Mouse (Mus musculus) limb, embryonic 10.5 days (tissue): ENCODE results near the gene Nol3. TPM values are rescaled to one million over a fixed set of nuclear protein-coding genes. Genes with fewer than 3 reads are reported as not detected.

Experiments
- DNase-seq: peaks from one replicate; pipeline ENCODE4 v3.0.0-alpha.2; 2017; ENCODE audit warnings: low spot score
- H3K27ac ChIP-seq: fragments of 300-500 bp; sonication (generic); 2 replicates; pipeline ENCODE4 v1.5.1; 2016; ENCODE audit warnings: mild to moderate bottlenecking
- H3K27me3 ChIP-seq: fragments of 300-500 bp; sonication (generic); 2 replicates; pipeline ENCODE4 v1.6.1; 2016; ENCODE audit warnings: low read depth, mild to moderate bottlenecking; ENCODE audit not compliant: poor library complexity, severe bottlenecking
- H3K36me3 ChIP-seq: fragments of 300-500 bp; sonication (generic); 2 replicates; pipeline ENCODE4 v1.6.1; 2016; ENCODE audit warnings: mild to moderate bottlenecking, moderate library complexity
- H3K4me1 ChIP-seq: fragments of 300-500 bp; sonication (generic); 2 replicates; pipeline ENCODE4 v1.6.1; 2016
- H3K4me3 ChIP-seq: fragments of 300-500 bp; sonication (generic); 2 replicates; pipeline ENCODE4 v1.5.1; 2016; ENCODE audit warnings: mild to moderate bottlenecking, moderate library complexity
- H3K9me3 ChIP-seq: fragments of 300-500 bp; sonication (generic); replicated peaks from 2 replicates; pipeline ENCODE4 v1.6.1; 2016; ENCODE audit warnings: mild to moderate bottlenecking
- WGBS: fragments of 180-500 bp; shearing (Covaris S2); methylation state at CpG from one replicate; pipeline ENCODE4 v1.1.7; 2016; 5-methylcytosine and 5-hydroxymethylcytosine counted together
- polyA plus RNA-seq: library from polyadenylated mRNA; unstranded; fragments of >200 nt; fragmentation: Nextera tagmentation; extraction: Ambion mirVana; gene quantifications from 2 replicates; pipeline ENCODE4 v1.2.1, GENCODE M21; 2016

Gene Nol3
- polyA plus RNA-seq, 1 experiment from 2014 or later, result 0.40 TPM

DNA sequence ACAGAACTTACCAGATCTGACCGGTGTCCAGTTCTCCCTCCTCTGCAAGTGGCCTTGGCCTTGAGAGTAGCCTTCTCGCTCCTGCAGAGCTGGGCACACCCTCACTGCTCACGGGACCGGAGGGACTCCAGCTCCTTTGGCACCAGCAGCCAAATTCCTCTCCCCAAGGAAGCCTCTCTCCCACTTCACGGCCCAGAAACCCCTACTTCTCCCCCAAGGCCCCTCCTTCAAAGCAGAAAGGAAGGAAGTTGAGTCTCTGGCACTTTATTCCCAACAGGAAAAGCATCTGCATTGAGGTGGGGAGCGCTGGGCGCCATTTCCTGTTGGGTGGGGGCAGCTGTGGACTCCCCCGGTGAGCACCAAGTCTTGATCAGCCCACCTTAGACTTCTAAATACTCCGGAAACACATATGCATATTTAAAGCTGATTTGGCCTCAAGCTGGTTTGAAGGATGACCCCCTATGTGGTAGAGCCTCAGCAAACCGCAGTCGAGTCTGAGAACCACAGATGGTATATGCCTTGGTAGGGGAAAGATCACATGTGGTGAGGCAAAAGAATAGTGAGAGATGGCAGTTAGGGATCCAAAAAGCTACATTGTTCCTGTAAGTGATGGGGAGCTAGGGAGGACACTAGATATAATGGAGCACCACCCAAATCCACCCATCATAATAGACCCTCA, 20.1 kb downstream of the Nol3 start, which contains the start of gene Exoc3l:
Exoc3l (minus strand) TSS at position 207 of the 679 bp plus-strand sequence.
- Histone ChIP-seq H3K9me3 (no peaks in the 10 kb centered on the region), H3K27ac (peak within 1 kb of the TSS; percentile 91; the same call in 1 of the 2 replicates), H3K4me3 (peak within 1 kb of the TSS; percentile 95), H3K4me1 (peaks cover 34% of the 10 kb centered on the region), H3K27me3 (peaks cover 21% of the 10 kb centered on the region), H3K36me3 (peaks cover 25% of the 10 kb centered on the region)
- 65% methylated on average over 11 of the region's 11 CpGs for WGBS
- no peak for DNase-seq

DNA sequence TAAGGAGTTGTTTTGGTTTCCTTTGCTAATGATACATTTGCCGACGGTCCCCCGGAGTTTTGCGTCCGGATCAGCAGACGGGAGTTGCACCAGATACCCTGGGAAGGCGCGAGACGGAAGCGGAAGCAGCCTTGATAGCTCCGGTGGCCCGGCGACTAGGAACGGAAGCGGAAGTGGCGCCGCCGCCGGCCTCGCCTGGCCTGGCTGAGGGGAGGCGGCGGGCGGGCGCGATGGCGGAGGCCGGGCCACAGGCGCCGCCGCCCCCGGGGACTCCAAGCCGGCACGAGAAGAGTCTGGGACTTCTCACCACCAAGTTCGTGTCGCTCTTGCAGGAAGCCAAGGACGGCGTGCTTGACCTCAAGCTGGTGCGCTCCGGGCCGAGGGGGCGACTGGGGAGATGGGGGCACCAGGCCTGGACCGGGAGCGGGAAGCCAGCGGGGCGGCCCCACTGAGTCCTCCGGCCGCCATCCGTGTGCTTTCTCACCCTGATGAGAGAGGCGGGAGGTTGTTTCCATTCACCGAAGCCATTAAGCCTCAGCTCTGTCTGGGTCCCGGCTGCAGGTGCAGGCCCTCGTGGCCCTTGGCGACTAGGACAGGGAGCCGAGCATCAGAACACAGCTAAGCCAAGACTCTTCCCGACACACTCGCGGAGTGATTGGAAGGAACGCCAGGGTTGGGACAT, 21.7 kb downstream of the Nol3 start, which contains the start of gene E2f4:
E2f4 (plus strand) TSS at position 153 of the 682 bp plus-strand sequence.
- Histone ChIP-seq H3K27ac (peak within 1 kb of the TSS; percentile 91), H3K9me3 (no peaks in the 10 kb centered on the region), H3K4me1 (peaks cover 34% of the 10 kb centered on the region), H3K4me3 (peak within 1 kb of the TSS; percentile 95), H3K36me3 (peaks cover 42% of the 10 kb centered on the region), H3K27me3 (peaks cover 18% of the 10 kb centered on the region)
- DNase-seq, result peak; percentile 99
- WGBS, result under 1% methylated on average over 58 of the region's 58 CpGs

DNA sequence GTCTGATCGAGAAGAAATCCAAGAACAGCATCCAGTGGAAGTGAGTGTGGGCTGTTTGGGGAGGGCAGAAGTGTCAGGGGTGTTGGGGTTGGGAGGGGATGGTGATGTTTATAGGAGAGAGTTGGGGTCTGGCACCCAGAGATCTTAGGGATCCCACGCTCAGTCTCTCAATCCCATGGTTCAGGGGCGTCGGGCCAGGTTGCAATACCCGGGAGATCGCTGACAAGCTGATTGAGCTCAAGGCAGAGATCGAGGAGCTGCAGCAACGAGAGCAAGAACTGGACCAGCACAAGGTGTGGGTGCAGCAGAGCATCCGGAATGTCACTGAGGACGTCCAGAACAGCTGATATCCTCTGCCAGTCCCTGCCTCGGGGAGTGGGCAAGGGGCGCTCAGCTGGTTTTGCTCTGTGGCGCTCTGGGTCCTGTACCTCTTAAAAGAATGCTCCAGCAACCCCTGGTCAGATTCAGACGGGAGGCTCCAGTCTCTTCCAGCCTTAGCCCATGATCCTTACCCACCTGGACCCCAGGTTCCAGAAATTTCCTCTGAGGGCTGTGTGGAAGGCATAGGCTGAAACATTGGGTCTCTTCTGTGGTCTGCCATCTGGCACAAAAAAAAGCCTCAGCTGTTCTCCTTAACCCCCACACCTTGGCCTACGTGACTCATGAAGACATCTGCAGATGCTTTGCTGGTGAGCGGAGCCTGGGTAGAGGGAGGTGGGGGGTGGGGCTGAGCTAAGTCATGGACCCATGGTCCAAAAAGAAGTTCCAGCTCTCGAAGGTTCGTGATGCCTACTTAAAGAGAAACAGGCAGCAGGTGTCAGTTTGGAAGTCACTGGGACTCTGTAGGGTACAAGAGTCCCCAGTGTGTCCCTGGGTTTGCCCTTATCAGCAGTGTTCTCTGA, 22.7 kb downstream of the Nol3 start:
- H3K36me3 ChIP-seq, result peaks cover 51% of the 10 kb centered on the region
- H3K9me3 ChIP-seq, result no peaks in the 10 kb centered on the region
- H3K27me3 ChIP-seq, result peaks cover 8% of the 10 kb centered on the region; the same call in 1 of the 2 replicates

DNA sequence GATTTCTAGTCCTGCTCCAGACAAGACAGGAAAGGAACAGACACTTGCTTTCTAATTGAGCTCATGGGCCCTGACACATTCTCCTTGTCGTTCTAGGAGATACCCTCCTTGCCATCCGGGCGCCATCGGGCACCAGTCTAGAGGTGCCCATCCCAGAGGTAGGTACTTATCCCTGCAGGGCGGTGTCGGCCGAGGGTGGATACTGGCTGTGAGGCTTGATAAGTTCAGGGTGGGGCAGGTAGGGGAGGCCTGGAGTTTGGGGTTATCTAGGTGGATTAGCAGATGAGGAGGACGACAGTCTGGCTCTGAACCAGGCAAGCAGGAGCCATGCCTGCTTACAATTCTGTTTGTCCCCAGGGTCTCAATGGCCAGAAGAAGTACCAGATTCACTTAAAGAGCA, 24.0 kb downstream of the Nol3 start:
- Histone ChIP-seq H3K36me3 (peaks cover 65% of the 10 kb centered on the region), H3K4me1 (peaks cover 36% of the 10 kb centered on the region), H3K9me3 (no peaks in the 10 kb centered on the region), H3K27me3 (peaks cover 5% of the 10 kb centered on the region; the same call in 1 of the 2 replicates), H3K4me3 (no peak overlapping the region), H3K27ac (no peak overlapping the region)
- DNase-seq, result no peak
- 97% methylated on average over 8 of the region's 8 CpGs for WGBS

More for the DNA sequence above, 22.7 kb downstream of the Nol3 start:
- H3K4me1 ChIP-seq, result peaks cover 29% of the 10 kb centered on the region
- H3K27ac ChIP-seq, result peak overlapping the region; percentile 91
- H3K4me3 ChIP-seq, result peak overlapping the region; percentile 95
- WGBS, result 65% methylated on average over 18 of the region's 18 CpGs
- no peak for DNase-seq

DNA sequence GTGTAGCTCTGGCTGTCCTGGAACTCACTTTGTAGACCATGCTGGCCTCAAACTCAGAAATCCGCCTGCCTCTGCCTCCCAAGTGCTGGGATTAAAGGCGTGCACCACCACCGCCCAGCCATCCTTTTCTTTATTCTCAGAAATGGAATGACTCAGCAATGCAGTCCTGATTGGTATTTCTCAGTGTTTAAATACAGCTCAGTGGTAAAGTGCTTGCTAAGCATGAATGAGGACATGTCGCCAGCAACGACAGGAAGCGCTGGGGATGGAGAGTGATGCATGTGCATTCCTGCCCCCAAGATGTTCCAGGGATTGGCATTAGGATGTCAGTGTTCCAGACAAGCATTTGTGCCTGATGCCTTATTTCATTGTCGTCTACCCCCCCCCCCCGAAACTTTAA, 27.5 kb downstream of the Nol3 start:
- Histone ChIP-seq H3K27me3 (no peaks in the 10 kb centered on the region), H3K4me1 (peaks cover 30% of the 10 kb centered on the region), H3K9me3 (no peaks in the 10 kb centered on the region), H3K4me3 (no peak overlapping the region), H3K36me3 (peaks cover 86% of the 10 kb centered on the region), H3K27ac (no peak overlapping the region)
- no peak for DNase-seq
- WGBS, result 92% methylated on average over 8 of the region's 8 CpGs

DNA sequence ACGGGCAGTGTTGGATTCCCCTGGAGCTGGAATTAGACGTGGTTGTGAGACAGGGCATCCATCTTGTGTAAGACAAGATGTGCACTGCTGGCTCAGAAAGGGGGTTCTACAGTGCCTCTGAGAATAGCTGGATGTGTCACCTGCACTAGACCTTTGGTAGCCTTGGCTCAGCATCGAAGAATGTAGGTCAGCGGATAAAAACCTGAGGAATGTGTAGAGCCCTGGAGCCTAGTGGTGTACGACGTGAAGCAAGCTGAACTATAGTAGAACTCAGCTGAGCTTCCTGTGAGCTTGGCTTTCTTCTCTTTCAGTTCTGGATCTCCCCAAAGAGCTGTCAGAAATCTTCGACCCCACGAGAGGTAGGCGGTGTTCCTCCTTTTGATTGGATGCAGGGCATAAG, 27.9 kb downstream of the Nol3 start:
- Histone ChIP-seq H3K27ac (no peak overlapping the region), H3K36me3 (peaks cover 86% of the 10 kb centered on the region), H3K4me1 (peaks cover 25% of the 10 kb centered on the region), H3K27me3 (no peaks in the 10 kb centered on the region), H3K4me3 (no peak overlapping the region), H3K9me3 (no peaks in the 10 kb centered on the region)
- DNase-seq, result no peak
- WGBS, result 87% methylated on average over 9 of the region's 9 CpGs

DNA sequence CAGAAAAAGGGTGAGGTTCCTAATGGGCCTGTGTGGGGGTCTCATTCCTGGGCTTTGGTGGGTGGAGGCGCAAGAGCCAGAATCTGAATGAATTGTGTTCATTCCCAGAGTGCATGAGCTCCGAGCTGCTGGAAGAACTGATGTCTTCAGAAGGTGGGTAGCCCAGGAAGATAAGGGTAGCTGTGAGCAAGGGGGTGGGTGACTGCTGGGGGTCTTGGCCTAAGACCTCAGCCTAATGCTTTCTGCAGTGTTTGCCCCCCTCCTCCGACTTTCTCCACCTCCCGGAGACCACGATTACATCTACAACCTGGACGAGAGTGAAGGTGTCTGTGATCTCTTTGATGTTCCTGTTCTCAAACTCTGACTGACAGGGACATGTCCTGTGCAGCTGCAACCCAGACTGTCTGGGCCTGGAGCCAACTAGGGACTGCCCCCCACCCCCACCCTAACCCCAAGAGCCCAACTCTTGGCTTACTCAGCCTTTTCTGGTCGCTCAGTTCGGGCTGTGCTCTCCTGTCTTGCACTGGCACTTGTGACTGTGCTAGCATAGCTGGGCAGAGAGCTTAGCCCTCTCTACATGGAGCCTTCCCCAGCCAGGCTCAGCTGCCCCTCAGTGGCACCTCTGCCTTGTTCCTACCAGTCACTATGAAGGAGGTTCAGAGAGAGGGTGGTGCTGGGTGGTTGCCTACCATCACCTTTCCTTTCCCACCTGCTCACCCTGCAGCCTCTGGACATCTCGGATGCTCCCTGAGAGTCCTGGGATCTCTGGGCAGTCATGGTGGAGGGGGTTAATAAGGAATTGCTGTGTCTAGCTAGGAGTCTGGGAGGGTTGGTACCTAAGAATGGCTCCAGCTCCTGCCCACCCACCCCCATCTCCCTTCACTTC, 28.6 kb downstream of the Nol3 start:
- no peak overlapping the region for H3K27ac ChIP-seq
- no peak for DNase-seq

DNA sequence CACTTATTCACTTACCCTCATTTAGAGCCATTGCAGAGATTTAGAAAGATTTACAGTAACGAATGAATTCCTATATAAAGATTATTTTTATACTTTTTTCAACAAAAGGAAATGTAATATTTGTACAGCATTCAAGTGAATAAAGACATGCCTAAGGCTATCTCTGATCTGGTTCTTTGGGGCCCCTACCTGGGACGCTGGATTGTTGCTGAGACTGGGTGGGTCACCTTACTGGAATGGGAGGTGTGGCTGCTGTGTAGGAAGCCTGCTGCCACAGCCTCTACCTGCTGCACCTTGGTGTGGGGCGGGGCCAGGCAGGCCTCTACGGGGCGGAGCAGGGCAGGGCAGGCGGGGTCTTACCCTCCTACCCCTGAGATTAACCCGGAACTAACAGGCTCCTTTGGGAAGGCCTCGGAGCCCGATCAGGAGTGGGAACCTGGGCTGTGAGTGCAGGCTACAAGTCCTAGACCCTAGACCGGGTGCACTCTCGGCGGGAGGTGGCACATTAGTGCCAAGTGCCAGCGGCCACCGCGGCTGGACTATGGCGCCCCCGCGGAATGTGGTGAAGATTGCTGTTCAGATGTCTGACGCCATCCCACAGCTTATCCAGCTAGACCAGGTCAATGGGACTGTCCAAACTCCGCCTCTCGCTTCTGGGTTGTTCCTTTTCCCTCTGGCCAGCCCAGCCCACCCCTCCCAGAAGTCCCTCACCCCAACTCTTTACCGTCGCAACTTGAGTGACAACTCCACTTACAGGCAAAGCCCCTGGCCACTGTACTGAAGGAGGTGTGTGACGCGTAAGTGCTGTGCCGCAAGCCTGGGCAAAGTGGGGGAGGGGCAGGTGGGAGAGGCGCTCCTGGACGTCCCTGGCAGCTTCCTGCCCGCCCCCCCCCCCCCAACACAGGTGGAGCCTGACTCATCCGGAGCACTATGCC, 29.5 kb downstream of the Nol3 start, which contains the start of gene Elmo3:
Elmo3 (plus strand) TSS at position 391 of the 935 bp plus-strand sequence.
- peaks cover 86% of the 10 kb centered on the region for H3K36me3 ChIP-seq
- peak; percentile 70 for DNase-seq
- peak within 1 kb of the TSS; percentile 75 for H3K27ac ChIP-seq
- H3K4me1 ChIP-seq, result peaks cover 23% of the 10 kb centered on the region
- peak within 1 kb of the TSS; percentile 47 for H3K4me3 ChIP-seq
- no peaks in the 10 kb centered on the region for H3K9me3 ChIP-seq
- WGBS, result 5% methylated on average over 30 of the region's 30 CpGs
- H3K27me3 ChIP-seq, result no peaks in the 10 kb centered on the region

More for the DNA sequence above, 28.6 kb downstream of the Nol3 start:
- Histone ChIP-seq H3K36me3 (peaks cover 87% of the 10 kb centered on the region), H3K9me3 (no peaks in the 10 kb centered on the region), H3K4me3 (no peak overlapping the region), H3K4me1 (peaks cover 23% of the 10 kb centered on the region), H3K27me3 (no peaks in the 10 kb centered on the region)
- WGBS, result 86% methylated on average over 9 of the region's 9 CpGs

DNA sequence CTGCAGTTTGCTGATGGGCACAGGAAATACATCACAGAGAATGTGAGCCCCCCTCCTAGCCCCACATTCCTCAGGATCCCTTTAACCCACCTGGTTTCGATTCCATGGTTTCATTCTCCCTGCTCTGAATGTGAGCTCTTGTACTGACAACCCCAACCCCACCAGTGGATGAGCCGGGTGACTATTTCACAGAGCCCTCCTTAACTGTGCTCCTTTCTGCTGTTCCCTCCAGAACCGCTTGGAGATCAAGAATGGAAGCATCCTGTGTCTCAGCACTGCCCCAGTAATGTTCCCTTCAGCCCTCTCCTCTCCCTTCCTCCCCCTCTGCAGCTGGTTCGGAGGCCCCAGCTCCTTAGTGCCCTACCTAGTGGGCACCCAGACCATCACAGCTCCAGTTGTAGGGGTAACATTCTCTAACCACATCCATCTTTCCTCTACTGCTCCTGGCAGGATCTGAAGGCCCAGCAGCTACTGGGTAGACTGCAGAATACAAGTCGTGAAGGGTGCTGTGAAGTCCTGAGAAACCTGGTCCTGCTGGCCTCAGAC, 30.3 kb downstream of the Nol3 start:
- Histone ChIP-seq H3K27ac (peak overlapping the region; percentile 75), H3K36me3 (peaks cover 85% of the 10 kb centered on the region), H3K4me1 (peaks cover 23% of the 10 kb centered on the region), H3K27me3 (no peaks in the 10 kb centered on the region), H3K4me3 (peak overlapping the region; percentile 47), H3K9me3 (no peaks in the 10 kb centered on the region)
- WGBS, result 48% methylated on average over 5 of the region's 5 CpGs
- no peak for DNase-seq

DNA sequence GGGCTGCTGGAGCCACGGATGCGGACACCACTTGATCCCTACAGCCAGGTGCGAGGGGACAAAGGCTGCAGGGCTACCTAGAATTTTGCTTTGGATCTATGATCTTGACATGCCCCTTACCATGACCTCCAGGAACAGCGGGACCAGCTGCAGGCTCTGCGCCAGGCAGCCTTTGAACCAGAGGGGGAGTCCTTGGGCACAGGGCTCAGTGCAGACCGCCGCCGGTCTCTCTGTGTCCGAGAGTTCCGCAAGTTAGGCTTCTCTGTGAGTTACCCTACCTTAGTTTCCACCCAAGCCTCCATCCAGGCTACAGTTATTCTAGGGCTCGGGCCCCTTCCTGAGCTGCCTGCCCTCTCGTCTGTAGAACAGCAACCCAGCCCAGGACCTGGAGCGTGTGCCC, 31.7 kb downstream of the Nol3 start:
- Histone ChIP-seq H3K27ac (no peak overlapping the region), H3K4me1 (peaks cover 23% of the 10 kb centered on the region), H3K27me3 (no peaks in the 10 kb centered on the region), H3K36me3 (peaks cover 85% of the 10 kb centered on the region), H3K4me3 (no peak overlapping the region), H3K9me3 (no peaks in the 10 kb centered on the region)
- 96% methylated on average over 13 of the region's 13 CpGs for WGBS
- DNase-seq, result no peak

DNA sequence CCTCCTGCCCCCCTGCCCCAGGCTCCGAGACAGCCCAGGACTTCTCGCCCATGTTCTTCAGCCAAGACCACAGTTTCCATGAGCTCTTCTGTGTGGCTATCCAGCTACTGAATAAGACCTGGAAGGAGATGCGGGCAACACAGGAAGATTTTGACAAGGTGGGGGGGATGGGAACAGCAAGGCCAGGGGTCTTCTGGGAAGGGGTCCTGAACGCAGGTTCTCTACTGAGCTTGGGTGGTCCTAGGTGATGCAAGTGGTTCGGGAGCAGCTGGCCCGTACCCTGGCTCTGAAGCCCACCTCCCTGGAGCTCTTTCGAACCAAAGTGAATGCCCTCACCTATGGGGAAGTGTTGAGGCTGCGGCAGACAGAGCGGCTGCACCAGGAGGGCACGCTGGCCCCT, 32.5 kb downstream of the Nol3 start:
- no peaks in the 10 kb centered on the region for H3K9me3 ChIP-seq
- no peak overlapping the region for H3K4me3 ChIP-seq
- H3K27ac ChIP-seq, result no peak overlapping the region
- whole genome bisulfite sequencing, result 94% methylated on average over 10 of the region's 10 CpGs
- no peaks in the 10 kb centered on the region for H3K27me3 ChIP-seq
- peaks cover 85% of the 10 kb centered on the region for H3K36me3 ChIP-seq
- DNase-seq, result no peak
- peaks cover 23% of the 10 kb centered on the region for H3K4me1 ChIP-seq
